Mouse (Mus musculus) T-helper 2 cell (primary cell): ENCODE measurements around the gene Ergic1.

Experiments
- in situ Hi-C: fragments of 300-600 bp; cut with MboI, MseI; formaldehyde crosslinking; loops from one replicate; pipeline ENCODE4 v1.15.1; 2025; ENCODE audit warnings: high pct_unique_total_duplicates

Ergic1 gene

GRCm38 (mm10) chr17:26561290-26561640, at the start of gene Ergic1:
Gene Ergic1, plus strand, starts transcription at chr17:26561489.
- in situ Hi-C loops = no loop called here

- in situ Hi-C loops = no loop called here
Observed at GRCm38 (mm10) chr17:26511816-26512774, 49.2 kb upstream of the Ergic1 start.

- in situ Hi-C loops = no loop called here
Observed at GRCm38 (mm10) chr17:26512961-26513360, 48.3 kb upstream of the Ergic1 start.

DNA sequence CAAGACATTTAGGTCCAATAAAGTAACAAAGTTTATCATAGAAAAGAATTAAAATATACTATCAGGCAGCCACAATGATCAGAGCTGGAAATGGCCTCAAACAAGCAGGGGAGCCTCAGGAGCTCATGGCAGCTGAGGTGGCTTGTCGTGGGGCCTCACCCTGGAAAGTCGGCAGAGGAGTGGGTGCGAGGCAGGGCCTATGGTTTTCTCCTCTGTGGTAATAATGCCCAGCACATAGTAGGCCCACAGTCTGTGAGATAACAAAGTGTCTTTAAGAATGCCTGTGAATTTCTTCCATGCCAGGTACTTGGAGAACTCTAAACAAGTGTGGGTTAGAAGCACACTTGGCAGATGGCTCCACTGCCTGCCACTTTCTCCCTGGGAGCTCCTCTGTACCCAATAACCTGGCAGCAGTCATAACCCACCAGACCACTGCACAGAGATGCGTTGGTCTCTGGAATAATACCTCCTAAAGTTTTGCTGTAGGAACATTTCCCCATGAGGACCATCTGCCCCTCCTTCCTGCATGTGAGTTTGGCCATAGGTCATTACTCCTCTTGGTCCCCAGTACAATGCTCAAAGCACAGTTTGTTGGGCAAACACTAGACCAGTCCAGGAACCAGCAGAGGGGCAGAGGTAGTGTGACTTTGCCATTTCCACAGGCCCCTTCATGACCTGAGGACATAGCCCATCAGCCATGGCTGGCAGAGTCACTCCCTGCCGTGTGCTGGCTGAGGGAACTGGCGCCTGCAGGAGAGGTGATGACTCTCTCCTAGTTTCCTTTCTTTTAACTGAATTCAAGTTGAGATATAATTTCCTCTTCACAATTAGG, 47.6 kb upstream of the Ergic1 start:
- in situ Hi-C loops = no loop called here

- in situ Hi-C loops = no loop called here
Observed at GRCm38 (mm10) chr17:26514581-26515030, 46.7 kb upstream of the Ergic1 start.

GRCm38 (mm10) chr17:26515675-26516074, 45.6 kb upstream of the Ergic1 start:
- in situ Hi-C loops = no loop called here

DNA sequence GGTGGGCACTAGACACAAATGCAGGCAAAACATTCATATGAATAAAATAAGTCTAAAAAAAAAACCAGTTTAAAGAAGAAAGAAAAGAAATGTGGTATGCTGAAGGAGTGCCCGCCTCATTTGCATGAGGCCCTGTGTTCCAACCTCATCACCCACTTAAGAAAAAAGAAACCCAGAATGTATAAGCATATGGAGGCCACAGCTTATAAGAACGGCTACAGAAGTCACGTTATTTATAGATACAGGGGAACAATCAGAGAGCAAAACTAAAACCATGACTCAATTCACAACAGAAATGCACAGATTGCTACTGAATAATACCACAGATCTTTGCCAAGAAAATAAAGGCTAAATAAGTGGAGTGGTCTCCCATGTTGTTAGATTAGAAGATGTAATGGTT, 43.0 kb upstream of the Ergic1 start:
- in situ Hi-C loops = no loop called here

GRCm38 (mm10) chr17:26522711-26523110, 38.6 kb upstream of the Ergic1 start:
- in situ Hi-C loops = no loop called here

DNA sequence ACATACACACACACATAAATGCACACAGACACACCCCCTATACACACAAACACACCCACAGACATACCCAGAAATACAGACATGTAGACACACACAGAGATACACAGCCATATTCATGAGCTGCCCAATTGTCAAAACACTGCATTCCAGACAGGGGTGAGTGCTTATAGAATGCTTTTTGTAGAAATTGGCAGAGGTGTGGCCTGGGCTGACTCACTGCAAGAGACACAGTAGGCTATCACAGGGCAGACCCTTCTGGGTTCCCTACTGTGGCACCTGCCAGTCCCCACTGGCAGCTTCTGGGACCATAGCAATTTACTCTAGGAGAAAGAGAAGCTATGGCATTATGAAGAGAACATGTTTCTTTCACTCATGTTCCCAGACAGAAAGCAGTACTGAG, 37.0 kb upstream of the Ergic1 start:
- in situ Hi-C loops = no loop called here

- in situ Hi-C loops = no loop called here
Observed at GRCm38 (mm10) chr17:26524801-26525200, 36.5 kb upstream of the Ergic1 start.

- in situ Hi-C loops = no loop called here
Observed at GRCm38 (mm10) chr17:26525316-26525715, 36.0 kb upstream of the Ergic1 start.

DNA sequence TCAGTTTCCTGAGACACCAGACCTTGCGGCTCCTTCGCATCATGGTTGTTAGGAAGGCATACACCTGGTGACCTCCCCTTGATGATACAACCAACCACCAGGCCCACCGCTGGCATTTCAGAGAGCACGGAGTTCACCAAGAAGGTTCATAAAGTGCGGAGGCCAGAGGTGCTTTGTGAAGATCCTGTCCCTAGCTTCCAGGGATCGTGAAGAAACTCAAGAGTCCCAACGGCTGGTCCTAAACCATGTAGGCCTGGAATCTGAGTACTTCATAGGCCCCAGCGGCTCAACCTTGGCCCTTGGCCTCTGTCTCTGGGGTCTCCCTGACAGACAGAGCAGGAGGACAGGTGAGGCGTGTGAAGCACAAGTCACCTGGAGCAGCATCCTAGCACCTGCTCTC, 34.0 kb upstream of the Ergic1 start:
- in situ Hi-C loops = no loop called here

DNA sequence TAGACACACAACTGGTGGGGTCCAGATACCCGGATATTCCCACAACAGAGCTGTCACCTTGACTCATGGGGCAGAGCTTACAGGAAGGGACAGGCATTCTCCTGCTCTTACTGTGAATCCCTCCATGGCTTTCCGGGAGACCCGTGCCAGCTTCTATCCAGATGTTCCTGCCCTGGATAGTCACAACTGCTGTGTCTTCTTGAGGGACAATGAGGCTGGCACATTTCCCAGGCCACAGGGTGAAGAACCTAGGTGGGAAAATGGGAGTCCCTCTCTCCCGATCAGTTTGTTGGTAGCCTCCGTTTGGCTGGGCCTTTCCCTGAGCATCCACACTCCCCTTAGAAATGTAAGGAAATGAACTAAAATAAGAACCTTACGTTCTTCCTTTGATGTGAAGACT, 32.5 kb upstream of the Ergic1 start:
- in situ Hi-C loops = no loop called here

DNA sequence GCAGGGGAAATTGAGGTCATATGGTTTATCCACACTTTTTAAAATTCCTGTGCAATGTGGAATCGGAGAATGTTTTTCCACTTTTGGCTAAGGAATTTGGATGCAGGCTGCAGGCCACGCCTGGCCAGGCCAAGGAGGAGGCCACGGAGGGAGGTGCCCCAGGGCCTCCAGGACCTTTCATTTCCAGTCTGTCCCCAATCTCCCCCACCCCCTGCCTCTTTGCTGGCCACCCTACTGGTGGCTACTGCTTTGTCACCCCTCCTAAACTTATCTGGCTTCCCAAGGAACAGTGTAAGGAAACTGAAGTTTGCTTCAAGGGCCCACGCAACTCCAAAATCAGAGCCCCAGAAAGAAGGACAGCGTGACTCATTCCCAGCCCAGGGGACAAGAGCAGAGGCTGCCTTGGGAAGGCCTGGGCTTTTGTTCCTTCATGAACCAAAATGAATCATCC, 31.5 kb upstream of the Ergic1 start:
- in situ Hi-C loops = no loop called here

DNA sequence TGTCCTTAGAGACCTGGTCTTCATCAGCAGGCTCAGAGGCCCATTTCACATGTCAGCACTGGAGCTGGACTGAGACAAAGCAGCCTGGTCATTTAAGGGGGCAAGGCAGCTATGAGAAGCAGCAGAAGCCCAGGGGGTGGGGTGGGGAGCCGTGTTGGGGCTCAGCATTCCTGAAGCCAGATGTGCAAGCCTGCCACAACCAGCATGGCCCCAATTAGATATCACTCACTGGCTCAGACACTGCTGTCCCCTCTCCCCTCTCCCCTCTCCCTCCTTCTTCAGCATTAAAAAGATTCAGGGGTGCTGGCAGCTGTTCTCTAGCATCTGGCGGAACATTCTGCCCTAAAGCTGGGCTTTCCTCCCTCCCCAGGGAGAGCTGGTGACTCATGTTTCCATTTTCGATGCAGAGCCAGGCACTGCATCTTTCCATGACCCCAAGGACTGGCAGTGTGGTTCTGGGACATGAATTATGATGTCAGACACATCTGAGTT, 30.7 kb upstream of the Ergic1 start:
- in situ Hi-C loops = no loop called here

- in situ Hi-C loops = no loop called here
Observed at GRCm38 (mm10) chr17:26531395-26532027, 29.8 kb upstream of the Ergic1 start.

DNA sequence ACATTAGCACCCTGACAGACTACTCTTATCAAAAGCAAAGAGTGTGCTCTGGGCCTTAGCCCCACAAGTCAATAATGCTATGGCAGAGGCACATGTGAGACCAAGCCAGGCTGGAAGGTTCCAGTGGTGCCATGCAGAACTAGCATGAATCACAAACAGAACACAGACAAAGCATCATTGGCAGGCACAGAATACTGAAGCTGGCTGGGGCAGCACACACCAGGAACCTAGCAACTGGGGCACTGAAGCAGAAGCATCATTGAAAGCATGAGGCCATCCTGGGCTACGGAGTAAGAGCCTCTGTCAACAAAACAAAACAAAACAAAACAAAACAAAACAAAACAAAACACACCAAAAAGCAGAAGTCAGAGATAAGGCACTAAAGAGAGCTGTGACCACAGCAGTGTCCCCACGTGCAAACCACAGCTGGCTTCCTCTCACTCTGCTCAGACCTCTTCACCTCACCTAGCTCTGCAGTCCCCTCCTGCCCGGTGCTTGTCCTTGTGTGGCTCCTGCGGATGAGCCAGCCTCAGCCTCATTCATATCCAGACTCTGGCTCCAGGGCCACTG, 28.7 kb upstream of the Ergic1 start:
- in situ Hi-C loops = no loop called here

DNA sequence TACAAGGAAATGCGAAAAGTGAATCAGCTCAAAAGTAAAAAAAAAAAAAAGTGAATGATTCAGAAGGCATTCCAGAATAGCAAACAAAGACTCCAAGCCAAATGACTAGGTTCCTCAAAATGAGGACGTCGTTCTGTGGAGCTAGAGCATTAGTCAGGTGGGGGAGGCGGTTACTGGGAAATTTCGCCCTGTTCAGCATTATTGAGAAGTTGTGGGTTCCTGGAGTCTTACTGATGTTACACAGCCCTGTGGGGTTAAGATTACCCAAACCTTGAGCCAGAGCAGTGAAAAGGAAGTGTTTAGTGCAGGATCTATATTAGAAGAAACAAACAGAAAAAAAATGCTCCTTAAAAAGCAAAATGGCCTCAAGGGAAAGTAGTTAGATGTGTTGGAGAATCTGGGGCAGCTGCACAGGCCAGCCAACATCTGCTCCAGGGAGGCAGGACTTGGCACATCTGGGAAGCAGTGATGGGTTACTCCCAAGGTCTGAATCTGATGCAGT, 27.4 kb upstream of the Ergic1 start:
- in situ Hi-C loops = no loop called here

- in situ Hi-C loops = no loop called here
Observed at GRCm38 (mm10) chr17:26534695-26535094, 26.6 kb upstream of the Ergic1 start.

GRCm38 (mm10) chr17:26535251-26536136, 25.8 kb upstream of the Ergic1 start:
- in situ Hi-C loops = no loop called here
